Mouse (Mus musculus) liver, embryonic 13.5 days (tissue): Measurements from ENCODE around the gene Nudcd2. TPM values are rescaled to one million over a fixed set of nuclear protein-coding genes. Genes with fewer than 3 reads are reported as not detected.

Source experiments
- ATAC-seq: fragments of 200-750 bp; cut with Nextera tagmentation; 2 replicates; pipeline ENCODE4 v1.8.0; 2017; ENCODE audit warnings: low read depth, mild to moderate bottlenecking, moderate number of reproducible peaks, moderate library complexity
- DNase-seq: peaks from one replicate; pipeline ENCODE4 v3.0.0; 2022
- H3K27ac ChIP-seq: fragments of 300-500 bp; sonication (generic); 2 replicates; pipeline ENCODE4 v1.5.1; 2015; ENCODE audit warnings: moderate library complexity, mild to moderate bottlenecking, inconsistent platforms
- H3K27me3 ChIP-seq: fragments of 300-500 bp; sonication (generic); 2 replicates; pipeline ENCODE4 v1.6.1; 2015; ENCODE audit warnings: mild to moderate bottlenecking, inconsistent platforms
- H3K36me3 ChIP-seq: fragments of 300-500 bp; sonication (generic); 2 replicates; pipeline ENCODE4 v1.6.1; 2015; ENCODE audit warnings: mild to moderate bottlenecking, inconsistent platforms
- H3K4me1 ChIP-seq: fragments of 300-500 bp; sonication (generic); replicated peaks from 2 replicates; pipeline ENCODE4 v1.6.1; 2015; ENCODE audit warnings: inconsistent platforms
- H3K4me2 ChIP-seq: fragments of 300-500 bp; sonication (generic); 2 replicates; pipeline ENCODE4 v1.6.1; 2015; ENCODE audit warnings: inconsistent platforms, mild to moderate bottlenecking, moderate library complexity
- H3K4me3 ChIP-seq: fragments of 300-500 bp; sonication (generic); replicated peaks from 2 replicates; pipeline ENCODE4 v1.5.1; 2015; ENCODE audit warnings: mild to moderate bottlenecking, inconsistent platforms
- H3K9ac ChIP-seq: fragments of 300-500 bp; sonication (generic); 2 replicates; pipeline ENCODE4 v1.6.1; 2015; ENCODE audit warnings: mild to moderate bottlenecking, inconsistent platforms
- H3K9me3 ChIP-seq: fragments of 300-500 bp; sonication (generic); replicated peaks from 2 replicates; pipeline ENCODE4 v1.6.1; 2016; ENCODE audit warnings: inconsistent platforms
- WGBS: fragments of 180-500 bp; shearing (Covaris S2); methylation state at CpG from one replicate; pipeline ENCODE4 v1.1.7; 2015; ENCODE audit not compliant: insufficient replicate concordance; 5-methylcytosine and 5-hydroxymethylcytosine counted together
- polyA plus RNA-seq: library from polyadenylated mRNA; unstranded; fragments of >200 nt; fragmentation: Nextera tagmentation; extraction: Ambion mirVana; gene quantifications from 2 replicates; pipeline ENCODE4 v1.2.1, GENCODE M21; 2015

Gene Nudcd2
- polyA plus RNA-seq, 1 experiment from 2014 or later: 113 TPM

DNA sequence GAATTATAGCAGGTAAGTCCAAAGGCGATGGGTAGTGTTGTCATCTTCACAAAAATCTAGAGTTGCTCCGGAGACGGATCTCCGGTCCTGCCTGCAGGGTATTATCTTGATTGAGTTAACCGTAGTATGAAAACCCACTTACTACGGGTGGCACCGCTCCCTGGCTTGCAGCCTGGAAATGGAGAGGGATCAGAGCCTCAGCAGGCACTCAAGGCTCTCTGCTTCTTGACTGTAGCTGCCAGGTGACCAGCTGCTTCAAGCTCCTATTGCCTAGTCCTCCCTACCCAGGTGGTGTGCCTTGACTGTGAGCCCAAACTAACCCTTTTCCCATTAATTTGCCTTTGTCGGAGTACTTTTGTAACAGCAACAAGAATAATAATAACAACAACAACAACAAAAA, 26.4 kb downstream of the Nudcd2 start:
- no peak overlapping the region for H3K4me2 ChIP-seq
- H3K4me3 ChIP-seq: no peak overlapping the region
- no peaks in the 10 kb centered on the region for H3K27me3 ChIP-seq
- ATAC-seq (no peak), DNase-seq (no peak)
- no peak overlapping the region for H3K27ac ChIP-seq
- WGBS: 75% methylated on average over 8 of the region's 8 CpGs
- H3K9ac ChIP-seq: no peak overlapping the region
- no peaks in the 10 kb centered on the region for H3K9me3 ChIP-seq
- no peaks in the 10 kb centered on the region for H3K36me3 ChIP-seq
- peaks cover 8% of the 10 kb centered on the region for H3K4me1 ChIP-seq

GRCm38 (mm10) chr11:40763395-40763794, 29.9 kb downstream of the Nudcd2 start:
- Histone ChIP-seq H3K27ac (no peak overlapping the region), H3K36me3 (no peaks in the 10 kb centered on the region), H3K4me2 (no peak overlapping the region), H3K4me3 (no peak overlapping the region), H3K27me3 (no peaks in the 10 kb centered on the region), H3K9ac (no peak overlapping the region), H3K4me1 (no peaks in the 10 kb centered on the region), H3K9me3 (no peaks in the 10 kb centered on the region)
- DNase-seq: no peak
- 0 out of 2 replicates have a peak, but pooled peaks have one; percentile 36 for ATAC-seq
- WGBS: 21% methylated on average over 2 of the region's 2 CpGs

GRCm38 (mm10) chr11:40764690-40765089, 31.2 kb downstream of the Nudcd2 start:
- H3K9me3 ChIP-seq: no peaks in the 10 kb centered on the region
- no peak overlapping the region for H3K4me3 ChIP-seq
- DNase-seq (no peak), ATAC-seq (no peak)
- no peaks in the 10 kb centered on the region for H3K36me3 ChIP-seq
- no peak overlapping the region for H3K4me2 ChIP-seq
- H3K9ac ChIP-seq: no peak overlapping the region
- no peaks in the 10 kb centered on the region for H3K27me3 ChIP-seq
- H3K27ac ChIP-seq: no peak overlapping the region
- 60% methylated on average over 4 of the region's 4 CpGs for WGBS
- no peaks in the 10 kb centered on the region for H3K4me1 ChIP-seq

DNA sequence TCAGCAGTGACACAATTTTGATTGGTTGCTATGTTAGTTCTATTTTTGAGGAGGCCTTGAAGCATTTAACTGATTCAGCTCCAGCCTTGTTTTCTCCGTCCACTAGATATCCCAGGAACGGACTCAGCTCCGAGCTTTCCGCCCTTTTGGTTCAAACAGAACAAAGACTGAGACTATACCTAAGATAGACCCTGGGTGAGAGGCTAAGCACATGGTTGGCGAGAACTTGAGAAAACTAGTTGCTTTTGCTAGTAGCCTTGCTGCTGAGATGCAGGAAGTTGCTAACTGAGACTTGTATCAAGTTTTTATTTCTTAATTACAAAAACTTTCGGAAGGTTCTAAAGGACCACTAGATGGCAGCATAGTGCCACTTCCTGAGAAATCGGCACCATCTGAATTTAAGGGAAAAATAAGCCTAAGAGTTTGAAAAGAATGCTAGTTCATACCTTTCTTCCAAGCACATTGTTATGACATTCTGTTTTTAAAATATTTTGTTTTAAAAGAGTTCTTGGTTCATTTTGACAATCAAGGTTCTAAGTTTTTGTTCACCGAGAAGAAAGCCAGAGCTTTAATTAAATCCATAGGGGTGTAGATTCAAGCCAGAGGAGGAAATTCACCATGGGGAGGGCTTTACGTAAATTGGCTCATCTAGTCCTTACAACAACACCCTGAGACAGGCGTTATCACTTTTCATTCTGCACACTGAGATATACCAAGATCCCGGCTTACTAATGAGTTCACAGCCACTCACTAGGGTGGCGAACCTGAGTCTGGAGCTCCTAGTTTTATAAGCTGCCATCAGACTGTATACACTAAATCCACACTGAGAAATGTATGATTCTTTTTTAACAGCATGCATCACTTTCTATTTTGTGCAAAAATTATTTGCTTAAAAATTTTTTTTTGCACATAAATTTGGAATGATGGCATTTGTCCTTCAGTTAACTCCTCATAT, 42.1 kb downstream of the Nudcd2 start:
- ATAC-seq (no peak), DNase-seq (no peak)
- no peak overlapping the region for H3K4me2 ChIP-seq
- H3K27me3 ChIP-seq: no peaks in the 10 kb centered on the region
- no peaks in the 10 kb centered on the region for H3K36me3 ChIP-seq
- 46% methylated on average over 12 of the region's 12 CpGs for WGBS
- H3K4me3 ChIP-seq: no peak overlapping the region
- no peak overlapping the region for H3K27ac ChIP-seq
- H3K9ac ChIP-seq: no peak overlapping the region
- H3K9me3 ChIP-seq: no peaks in the 10 kb centered on the region
- no peaks in the 10 kb centered on the region for H3K4me1 ChIP-seq

DNA sequence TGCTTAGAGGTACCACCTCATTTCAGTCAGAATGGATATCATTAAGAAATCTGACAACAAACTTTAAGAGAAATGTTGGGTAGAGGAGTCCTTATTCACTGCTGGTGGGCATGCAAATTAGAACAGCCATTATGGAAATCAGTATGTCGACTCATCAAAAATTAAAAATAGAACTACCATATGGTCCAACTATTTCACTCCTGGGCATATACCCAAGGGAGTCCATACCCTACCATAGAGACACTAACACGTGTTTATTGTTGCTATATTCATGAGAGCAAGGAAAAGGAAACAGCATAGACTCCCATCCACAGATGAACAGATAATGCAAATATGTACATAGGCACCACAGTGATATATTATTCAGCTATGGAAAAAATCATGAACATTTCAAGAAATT, 48.4 kb downstream of the Nudcd2 start:
- Histone ChIP-seq H3K9me3 (no peaks in the 10 kb centered on the region), H3K27me3 (no peaks in the 10 kb centered on the region), H3K4me2 (no peak overlapping the region), H3K36me3 (no peaks in the 10 kb centered on the region), H3K27ac (no peak overlapping the region), H3K4me3 (no peak overlapping the region), H3K9ac (no peak overlapping the region), H3K4me1 (no peaks in the 10 kb centered on the region)
- DNase-seq (no peak), ATAC-seq (no peak)
- WGBS: 56% methylated on average over 2 of the region's 2 CpGs

DNA sequence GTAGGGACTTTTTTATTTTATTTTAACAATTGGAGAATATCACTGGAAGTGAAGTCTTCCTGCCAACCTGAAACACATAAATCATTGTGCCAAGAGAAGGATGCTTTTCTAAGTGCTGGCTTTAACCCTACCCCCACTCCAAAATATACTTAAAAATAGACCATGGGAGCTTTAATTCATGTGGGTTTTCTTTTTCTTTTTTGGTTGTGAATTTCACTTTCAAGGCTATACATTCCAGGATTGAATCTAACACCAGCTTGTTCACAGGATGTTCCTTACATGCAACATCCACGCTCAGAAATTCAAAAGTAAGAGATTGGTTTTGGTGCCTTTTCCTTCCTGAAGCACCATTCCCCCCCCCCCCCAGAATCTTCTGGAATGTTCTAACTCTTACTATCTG, 49.9 kb downstream of the Nudcd2 start:
- ATAC-seq (no peak), DNase-seq (no peak)
- H3K27me3 ChIP-seq: no peaks in the 10 kb centered on the region
- no peaks in the 10 kb centered on the region for H3K9me3 ChIP-seq
- H3K4me3 ChIP-seq: no peak overlapping the region
- H3K36me3 ChIP-seq: no peaks in the 10 kb centered on the region
- H3K9ac ChIP-seq: no peak overlapping the region
- no peak overlapping the region for H3K27ac ChIP-seq
- no peaks in the 10 kb centered on the region for H3K4me1 ChIP-seq
- H3K4me2 ChIP-seq: no peak overlapping the region
- WGBS: 56% methylated on average over 1 of the region's 1 CpGs

GRCm38 (mm10) chr11:40784326-40784725, 50.9 kb downstream of the Nudcd2 start:
- H3K4me2 ChIP-seq: no peak overlapping the region
- no peaks in the 10 kb centered on the region for H3K36me3 ChIP-seq
- H3K27me3 ChIP-seq: no peaks in the 10 kb centered on the region
- ATAC-seq (no peak), DNase-seq (no peak)
- no peak overlapping the region for H3K27ac ChIP-seq
- 61% methylated on average over 8 of the region's 8 CpGs for WGBS
- H3K9me3 ChIP-seq: no peaks in the 10 kb centered on the region
- no peak overlapping the region for H3K9ac ChIP-seq
- no peaks in the 10 kb centered on the region for H3K4me1 ChIP-seq
- H3K4me3 ChIP-seq: no peak overlapping the region

DNA sequence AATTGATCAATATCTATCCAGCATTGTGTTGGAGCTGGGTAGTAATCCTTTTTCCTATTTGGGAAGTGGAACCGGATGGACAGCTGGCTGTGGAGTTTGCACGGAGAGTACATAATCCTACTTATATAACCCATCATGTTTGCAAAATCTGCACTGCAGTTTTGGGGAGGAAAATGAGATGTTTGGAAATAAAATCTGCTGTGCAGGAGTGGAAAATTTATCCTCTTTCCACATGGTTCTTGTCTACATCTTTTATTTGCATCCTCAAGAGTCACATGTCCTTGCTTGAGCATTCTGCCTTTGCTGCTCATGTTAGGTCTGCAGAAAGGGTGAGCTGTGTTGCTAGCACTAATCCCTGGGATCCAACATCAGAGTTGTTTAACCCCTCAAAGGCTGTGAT, 53.4 kb downstream of the Nudcd2 start:
- Histone ChIP-seq H3K9ac (no peak overlapping the region), H3K36me3 (no peaks in the 10 kb centered on the region), H3K9me3 (no peaks in the 10 kb centered on the region), H3K27ac (no peak overlapping the region), H3K4me3 (no peak overlapping the region), H3K27me3 (no peaks in the 10 kb centered on the region), H3K4me1 (no peaks in the 10 kb centered on the region), H3K4me2 (no peak overlapping the region)
- no peak for ATAC-seq
- WGBS: 60% methylated on average over 2 of the region's 2 CpGs
- no peak for DNase-seq

Other genes starting within 250 kb of the Nudcd2 start
- gene Mat2b, start 38.5 kb upstream of the Nudcd2 start, polyA plus RNA-seq: 61.3 and 72.7 TPM in 2 replicates
- 65.0 and 82.1 TPM in 2 replicates for gene Hmmr, start 245 bp upstream of the Nudcd2 start, polyA plus RNA-seq
- gene Ccng1, start 21.6 kb downstream of the Nudcd2 start, polyA plus RNA-seq: 21.9 and 30.8 TPM in 2 replicates